Mouse (Mus musculus) adrenal gland, adult (tissue): ENCODE results near the gene Gm4175.
"Not testable (repeated sequence)": the region's sequence is repeated elsewhere in the genome, so short reads cannot be mapped to it uniquely, and the experiment has no call there.

Experiments
- DNase-seq, 2 experiments: peaks; one replicate each; pipeline ENCODE4 v3.0.0; 2022 to 2023; ENCODE audit warnings: low spot score in 1 of 2; ENCODE audit not compliant: inconsistent age in 2 of 2

Gm4175 gene

DNA sequence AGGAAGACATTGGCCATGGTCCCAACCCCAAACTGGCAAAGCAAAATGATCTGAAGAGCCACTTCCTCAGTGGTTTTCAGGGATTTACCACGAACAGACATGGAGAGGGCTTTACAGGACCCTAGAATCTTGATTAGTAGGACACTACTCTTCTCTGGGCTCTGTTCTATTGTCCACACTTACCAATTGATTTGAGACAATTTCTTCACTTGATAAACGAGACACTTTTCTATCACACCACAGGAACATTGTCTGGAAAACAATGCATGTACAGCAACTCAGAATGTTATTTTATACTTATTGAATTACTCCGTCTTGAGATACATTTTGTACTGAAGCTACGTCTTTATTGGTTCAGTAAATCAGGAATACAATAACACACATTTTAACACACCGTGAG is at the start of gene Gm4175:
Gene Gm4175, minus strand, starts transcription at position 101 of the 400 bp plus-strand sequence.
- not testable (repeated sequence) for DNase-seq

DNA sequence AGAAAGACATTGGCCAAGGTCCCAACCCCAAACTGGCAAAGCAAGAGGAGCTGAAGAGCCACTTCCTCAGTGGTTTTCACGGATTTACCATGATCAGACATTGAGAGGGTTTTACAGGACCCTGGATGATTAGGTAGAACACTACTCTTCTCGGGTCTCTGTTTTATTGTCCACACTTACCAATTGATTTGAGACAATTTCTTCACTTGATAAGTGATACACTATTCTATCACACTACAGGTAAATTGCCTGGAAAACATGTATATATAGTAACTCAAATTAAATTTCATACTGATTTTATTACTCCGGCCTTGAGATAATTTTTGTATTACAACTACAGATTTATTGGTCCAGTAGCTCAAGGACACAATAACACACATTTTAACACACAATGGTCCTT is 35.4 kb upstream of the Gm4175 start, which contains the start of gene Gm4177:
Gene Gm4177, minus strand, starts transcription at position 101 of the 400 bp plus-strand sequence.
- DNase-seq = not testable (repeated sequence)
